Mouse (Mus musculus) limb, embryonic 14.5 days (tissue): ENCODE measurements around the gene Olfr97. TPM values are rescaled to one million over a fixed set of nuclear protein-coding genes. Genes with fewer than 3 reads are reported as not detected.

Experiments used
- ATAC-seq: fragments of 200-750 bp; cut with Nextera tagmentation; 2 replicates; pipeline ENCODE4 v1.8.0; 2017; ENCODE audit warnings: low read depth, moderate number of reproducible peaks, moderate TSS enrichment; ENCODE audit not compliant: low FRiP score
- DNase-seq: peaks from one replicate; pipeline ENCODE4 v3.0.0-alpha.2; 2015; ENCODE audit warnings: low spot score
- H3K27ac ChIP-seq: fragments of 300-500 bp; sonication (generic); replicated peaks from 2 replicates; pipeline ENCODE4 v1.5.1; 2014; ENCODE audit warnings: low read depth, mild to moderate bottlenecking, low read length, moderate library complexity, mixed read lengths
- H3K27me3 ChIP-seq: fragments of 300-500 bp; sonication (generic); 2 replicates; pipeline ENCODE4 v1.6.1; 2014; ENCODE audit warnings: low read length, mixed read lengths; ENCODE audit not compliant: control insufficient read depth, insufficient read depth
- H3K36me3 ChIP-seq: fragments of 300-500 bp; sonication (generic); 2 replicates; pipeline ENCODE4 v1.6.1; 2014; ENCODE audit warnings: mild to moderate bottlenecking, low read length, moderate library complexity, mixed read lengths; ENCODE audit not compliant: control insufficient read depth, insufficient read depth
- H3K4me1 ChIP-seq: fragments of 300-500 bp; sonication (generic); 2 replicates; pipeline ENCODE4 v1.6.1; 2014; ENCODE audit warnings: antibody characterized with exemption, low read length, mixed read lengths; ENCODE audit not compliant: control insufficient read depth, insufficient read depth
- H3K4me2 ChIP-seq: fragments of 300-500 bp; sonication (generic); replicated peaks from 2 replicates; pipeline ENCODE4 v1.6.1; 2014; ENCODE audit warnings: low read depth, mild to moderate bottlenecking, low read length, moderate library complexity; ENCODE audit not compliant: severe bottlenecking
- H3K4me3 ChIP-seq: fragments of 300-500 bp; sonication (generic); replicated peaks from 2 replicates; pipeline ENCODE4 v1.5.1; 2014; ENCODE audit warnings: low read length
- H3K9ac ChIP-seq: fragments of 300-500 bp; sonication (generic); 2 replicates; pipeline ENCODE4 v1.6.1; 2014; ENCODE audit warnings: mild to moderate bottlenecking, low read depth, low read length, moderate library complexity; ENCODE audit not compliant: severe bottlenecking
- H3K9me3 ChIP-seq: fragments of 300-500 bp; sonication (generic); 2 replicates; pipeline ENCODE4 v1.6.1; 2016; ENCODE audit warnings: low read length; ENCODE audit not compliant: control insufficient read depth
- POLR2A ChIP-seq: fragments of 200-500 bp; IDR thresholded peaks from 2 replicates; pipeline ENCODE4 v1.8.0; 2012; ENCODE audit warnings: inconsistent platforms, mild to moderate bottlenecking, moderate library complexity, borderline replicate concordance; ENCODE audit not compliant: insufficient read depth, insufficient read length; ENCODE audit errors: extremely low read depth
- whole genome bisulfite sequencing: fragments of 180-500 bp; shearing (Covaris S2); extraction: QIAGEN DNeasy Blood & Tissue Kit; methylation state at CpG from one replicate; pipeline ENCODE4 v1.1.7; 2014; 5-methylcytosine and 5-hydroxymethylcytosine counted together
- polyA plus RNA-seq, 2 experiments: library from polyadenylated mRNA; depleted of rRNA in 1 of 2; stranded (reverse) in 1 of 2; unstranded in 1 of 2; fragments of >200 nt; fragmentation: Nextera tagmentation in 1 of 2; extraction: Ambion mirVana in 1 of 2; gene quantifications; 2 replicates each; pipeline versions ENCODE4 v1.2.1 to v1.2.3; 2012 to 2014

Gene Olfr97
- polyA plus RNA-seq, 2 experiments, result not detected

DNA sequence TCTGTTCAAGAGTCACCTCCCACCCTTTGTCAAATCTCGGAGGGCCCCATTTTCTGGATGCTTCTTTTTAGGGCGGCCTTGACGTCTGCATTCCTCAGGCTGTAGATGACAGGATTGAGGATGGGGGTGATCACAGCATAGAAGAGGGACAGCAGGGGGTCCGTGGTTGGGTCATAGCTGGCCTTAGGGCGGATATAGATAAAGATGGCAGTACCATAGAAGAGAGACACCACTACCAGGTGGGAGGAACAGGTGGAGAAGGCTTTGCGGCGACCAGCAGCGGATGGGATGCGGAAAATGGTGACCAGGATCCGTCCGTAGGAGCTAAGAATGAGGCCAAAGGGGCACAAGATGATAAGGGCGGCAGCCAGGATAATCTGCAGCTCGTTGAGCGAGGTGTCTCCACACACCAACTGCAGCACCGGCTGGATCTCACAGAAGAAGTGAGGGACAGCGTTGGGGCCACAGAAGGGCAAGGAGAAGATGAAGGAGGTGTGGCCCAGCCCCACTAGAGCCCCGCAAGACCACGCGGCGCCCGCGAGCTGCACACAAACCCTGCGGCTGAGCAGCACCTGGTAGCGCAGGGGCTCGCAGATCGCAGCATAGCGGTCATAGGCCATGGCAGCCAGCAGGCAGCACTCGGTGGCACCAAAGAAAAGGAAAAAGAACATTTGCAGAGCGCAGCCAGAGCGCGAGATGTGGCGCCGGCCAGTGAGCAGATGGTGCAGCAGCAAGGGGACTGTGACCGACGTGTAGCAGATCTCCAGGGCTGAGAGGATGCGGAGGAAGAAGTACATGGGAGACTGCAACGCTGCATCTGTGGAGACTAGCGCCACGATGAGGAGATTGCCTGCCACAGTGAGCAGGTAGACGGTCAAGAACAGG lies 26.0 kb downstream of the Olfr97 start:
- WGBS, result 17% methylated on average over 40 of the region's 40 CpGs
- Histone ChIP-seq H3K9me3 (no peaks in the 10 kb centered on the region), H3K27me3 (peaks cover 14% of the 10 kb centered on the region), H3K27ac (no peak overlapping the region), H3K36me3 (no peaks in the 10 kb centered on the region), H3K4me2 (no peak overlapping the region; the same call in 1 of the 2 replicates), H3K9ac (no peak overlapping the region), H3K4me3 (no peak overlapping the region), H3K4me1 (no peaks in the 10 kb centered on the region)
- ATAC-seq (no peak), DNase-seq (no peak)
- no peak for TF ChIP-seq POLR2A

DNA sequence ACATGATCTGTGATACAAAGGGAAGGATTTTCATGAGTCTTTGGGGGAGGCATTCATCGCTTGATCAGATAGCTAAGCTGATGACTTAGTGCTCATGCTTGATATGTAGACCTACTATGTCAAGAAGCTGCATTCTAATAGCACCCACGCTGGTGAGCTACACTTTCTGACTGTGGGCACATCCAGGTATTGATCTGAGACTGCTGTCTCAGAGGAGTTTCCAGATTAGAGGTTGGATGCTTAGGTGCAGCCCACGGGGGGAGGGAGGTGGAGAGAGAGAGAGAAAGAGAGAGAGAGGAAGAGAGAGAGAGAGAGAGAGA lies 33.3 kb downstream of the Olfr97 start:
- Histone ChIP-seq H3K9me3 (no peaks in the 10 kb centered on the region), H3K4me2 (no peak overlapping the region), H3K9ac (no peak overlapping the region), H3K4me1 (no peaks in the 10 kb centered on the region), H3K4me3 (no peak overlapping the region), H3K36me3 (no peaks in the 10 kb centered on the region), H3K27ac (no peak overlapping the region), H3K27me3 (no peaks in the 10 kb centered on the region)
- TF ChIP-seq POLR2A, result no peak
- WGBS, result 32% methylated on average over 3 of the region's 3 CpGs
- DNase-seq (no peak), ATAC-seq (no peak)

DNA sequence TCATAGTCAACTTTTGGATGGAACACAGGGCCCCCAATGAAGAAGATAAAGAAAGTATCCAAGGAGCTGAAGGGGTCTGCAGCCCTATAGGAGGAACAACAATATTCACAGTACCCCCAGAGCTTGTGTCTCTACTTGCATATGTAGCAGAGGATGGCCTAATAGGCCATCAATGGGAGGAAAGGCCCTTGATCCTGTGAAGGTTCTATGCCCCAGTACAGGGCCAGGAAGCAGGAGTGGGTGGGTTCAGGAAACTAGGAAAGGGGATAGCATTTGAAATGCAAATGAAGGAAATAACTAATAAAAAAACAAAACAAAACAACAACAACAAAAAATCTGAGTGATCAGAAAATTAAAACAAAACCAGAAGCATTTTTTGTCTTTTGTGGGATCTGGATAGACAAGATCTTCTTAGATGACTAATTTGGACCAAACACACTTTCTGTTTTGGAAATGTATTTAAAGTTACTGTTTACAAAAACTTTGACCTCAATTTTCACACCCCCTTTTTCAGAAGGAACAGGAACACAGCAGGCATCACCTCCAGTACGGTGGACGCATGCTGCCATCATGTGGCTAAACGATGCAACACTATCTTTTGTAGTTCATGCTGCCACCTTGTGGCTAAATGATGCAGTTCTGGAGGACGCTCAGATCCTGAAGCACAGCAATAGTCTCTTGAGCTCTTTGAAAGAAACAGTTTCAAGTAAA lies 33.8 kb downstream of the Olfr97 start:
- peak; percentile 87 for DNase-seq
- WGBS, result under 1% methylated on average over 4 of the region's 4 CpGs
- H3K9ac ChIP-seq, result no peak overlapping the region
- H3K27ac ChIP-seq, result no peak overlapping the region
- H3K36me3 ChIP-seq, result no peaks in the 10 kb centered on the region
- ATAC-seq, result peak; percentile 67; the same call in 1 of the 2 replicates
- no peaks in the 10 kb centered on the region for H3K4me1 ChIP-seq
- H3K9me3 ChIP-seq, result no peaks in the 10 kb centered on the region
- TF ChIP-seq POLR2A, result peak; percentile 22; the same call in 1 of the 2 replicates
- H3K4me2 ChIP-seq, result no peak overlapping the region
- peaks cover 1% of the 10 kb centered on the region; the same call in 1 of the 2 replicates for H3K27me3 ChIP-seq
- H3K4me3 ChIP-seq, result no peak overlapping the region

DNA sequence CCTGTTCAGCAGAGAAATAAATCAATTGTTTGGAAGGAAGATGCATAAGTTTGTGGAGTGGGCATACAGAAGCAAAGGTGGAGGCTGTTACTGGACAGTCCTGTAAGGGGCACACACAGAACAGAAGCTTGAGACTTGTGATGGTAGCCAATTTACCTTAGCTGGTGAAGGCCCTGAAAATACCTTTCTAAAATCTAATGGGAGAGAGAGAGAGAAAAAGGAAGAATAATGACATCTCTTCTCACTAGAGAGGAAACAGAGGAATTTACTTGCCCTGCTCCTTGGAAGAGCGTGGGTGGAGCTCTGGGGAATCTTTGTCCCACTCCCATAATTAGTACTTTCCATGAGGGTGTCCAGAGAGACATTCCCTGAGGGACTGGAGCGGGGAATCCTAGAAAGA lies 36.2 kb downstream of the Olfr97 start, which contains the start of gene Olfr94:
Gene Olfr94, minus strand, starts transcription at position 101 of the 400 bp plus-strand sequence.
- no peak within 1 kb of the TSS for H3K4me3 ChIP-seq

More for the DNA sequence above, 36.2 kb downstream of the Olfr97 start, which contains the start of gene Olfr94:
- Histone ChIP-seq H3K27ac (no peak within 1 kb of the TSS), H3K36me3 (no peaks in the 10 kb centered on the region), H3K4me2 (no peak within 1 kb of the TSS), H3K4me1 (no peaks in the 10 kb centered on the region), H3K9ac (no peak within 1 kb of the TSS), H3K27me3 (peaks cover 26% of the 10 kb centered on the region), H3K9me3 (no peaks in the 10 kb centered on the region)
- WGBS, result 72% methylated on average over 2 of the region's 2 CpGs
- no peak for TF ChIP-seq POLR2A
- ATAC-seq, result no peak
- no peak for DNase-seq
